Mouse (Mus musculus) fat pad, adult 2 months (tissue): ENCODE results near the gene Atp2a3.

Experiments
- DNase-seq: peaks from one replicate; pipeline ENCODE4 v3.0.0-alpha.2; 2011; ENCODE audit warnings: low read depth, low spot score; ENCODE audit errors: extremely low read depth

The Atp2a3 gene

DNA sequence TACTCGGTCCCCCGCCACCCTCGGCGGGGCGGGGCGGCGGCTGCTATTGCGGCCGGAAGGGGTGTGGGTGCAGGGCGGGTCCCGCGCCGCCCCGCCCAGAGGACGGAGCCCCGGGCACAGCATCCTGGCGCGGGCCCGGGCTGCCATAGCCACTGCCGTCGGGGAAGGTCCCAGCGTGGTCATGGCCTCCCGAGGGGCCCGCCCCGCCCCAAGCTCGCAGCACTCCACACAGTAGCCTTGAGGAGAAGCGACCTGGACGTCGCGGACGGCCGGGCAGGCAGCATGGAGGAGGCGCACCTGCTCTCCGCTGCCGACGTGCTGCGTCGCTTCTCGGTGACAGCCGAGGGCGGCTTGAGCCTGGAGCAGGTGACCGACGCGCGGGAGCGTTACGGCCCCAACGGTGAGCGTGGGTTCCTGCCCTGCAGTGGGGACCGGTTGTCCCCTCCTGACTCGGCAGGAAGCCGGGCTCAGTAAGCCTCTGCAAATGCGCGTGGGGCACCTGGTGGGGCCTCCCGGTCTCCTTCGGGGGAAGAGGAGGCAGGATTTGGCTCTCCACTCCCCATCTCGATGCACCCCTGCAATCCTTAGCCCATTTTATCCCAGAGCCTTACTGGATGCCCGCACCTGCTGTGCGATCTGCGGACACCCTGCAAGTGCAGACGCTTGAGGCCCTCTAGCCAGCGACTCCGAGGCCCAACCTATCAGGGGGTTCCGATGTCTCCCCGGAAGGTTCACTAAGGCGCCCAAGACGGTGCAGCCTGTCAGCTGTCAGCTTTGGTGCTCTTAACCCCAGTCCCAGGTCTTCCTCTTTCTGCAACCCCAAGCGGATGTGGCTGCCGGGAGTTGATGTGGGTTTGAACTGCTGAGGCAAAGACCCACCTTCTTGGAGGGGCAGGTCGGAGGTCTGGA, at the start of gene Atp2a3:
Gene Atp2a3, plus strand, starts transcription at position 98 of the 909 bp plus-strand sequence.
- DNase-seq = no peak

- no peak for DNase-seq
These were observed 43.5 kb upstream of the Atp2a3 start for GRCm38 (mm10) chr11:72917299-72917996.

DNA sequence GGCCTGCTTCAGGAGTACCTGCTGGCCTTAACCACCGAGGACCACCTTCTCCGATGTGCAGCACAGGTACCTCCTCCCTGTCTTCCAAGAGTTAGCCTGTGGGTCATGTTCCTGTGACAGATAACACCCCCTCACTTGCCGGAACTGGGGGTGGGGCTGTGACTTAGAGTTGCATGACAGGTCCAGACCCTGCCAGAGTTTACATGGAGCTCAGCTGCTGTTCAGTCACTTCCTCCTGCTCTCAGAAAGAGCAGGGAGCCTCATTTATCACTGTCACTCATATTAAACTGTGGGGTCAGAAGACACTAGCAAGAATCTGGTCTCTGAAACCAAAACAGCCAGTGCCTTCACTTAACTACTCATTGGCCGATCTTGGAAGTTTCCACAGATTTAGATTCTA, 37.9 kb upstream of the Atp2a3 start:
- no peak for DNase-seq

DNA sequence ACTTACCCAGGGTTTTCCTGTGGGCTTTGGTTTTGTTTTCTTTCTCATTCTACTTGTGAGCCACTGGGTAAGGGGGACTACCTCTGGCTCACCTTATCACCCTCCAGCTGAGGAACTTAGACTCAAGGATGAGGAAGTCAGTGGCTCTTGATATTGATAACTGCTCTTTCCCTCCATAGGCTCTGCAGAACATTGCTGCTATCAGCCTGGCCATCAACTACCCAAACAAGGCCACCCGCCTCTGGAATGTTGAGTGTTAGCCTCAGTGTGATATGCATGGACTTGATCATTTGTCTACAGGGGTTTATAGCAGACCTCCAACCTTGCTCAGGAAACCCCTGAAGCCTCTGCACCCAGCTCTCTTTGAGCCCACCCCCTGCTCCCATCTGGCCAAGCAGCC, 36.5 kb upstream of the Atp2a3 start:
- no peak for DNase-seq

- peak; percentile 46 for DNase-seq
These were observed 35.9 kb upstream of the Atp2a3 start for GRCm38 (mm10) chr11:72925067-72925466.

DNA sequence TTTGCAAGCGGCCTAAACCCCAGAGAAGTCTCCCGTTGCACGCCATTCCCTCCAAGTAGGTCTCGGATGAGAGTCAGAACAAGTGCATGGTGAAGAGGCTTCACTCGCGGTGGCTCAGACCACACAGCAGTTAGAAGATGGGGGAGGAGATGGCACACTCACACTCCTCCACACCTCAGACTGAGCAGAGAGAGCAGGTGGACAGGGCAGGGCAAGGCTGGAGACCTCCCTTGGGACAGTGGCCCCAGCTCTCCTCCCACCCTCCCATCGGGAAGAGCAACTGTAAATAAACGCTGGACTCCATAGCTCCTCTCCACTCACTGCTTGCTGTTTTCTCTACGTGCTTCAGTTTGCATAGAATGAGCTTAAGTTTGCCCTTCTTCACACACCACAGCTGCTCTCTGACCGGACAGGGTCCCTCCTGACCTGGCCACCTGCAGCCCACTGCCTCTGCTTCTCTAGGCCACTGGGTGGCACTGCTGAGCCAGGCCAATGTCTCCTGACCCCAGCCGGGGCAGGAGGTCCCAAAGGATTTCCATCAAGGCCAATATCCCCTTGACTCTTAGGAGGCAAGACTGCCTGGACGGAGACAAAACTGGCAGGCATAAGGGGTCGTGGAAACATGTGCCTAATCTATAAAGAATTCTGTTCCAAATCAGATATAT, 34.6 kb upstream of the Atp2a3 start:
- DNase-seq = no peak

GRCm38 (mm10) chr11:72928516-72928915, 32.5 kb upstream of the Atp2a3 start:
- no peak for DNase-seq

- DNase-seq = no peak
These were observed 20.5 kb upstream of the Atp2a3 start for GRCm38 (mm10) chr11:72940208-72941143.

GRCm38 (mm10) chr11:72944996-72945793, 15.8 kb upstream of the Atp2a3 start:
- DNase-seq = no peak

DNA sequence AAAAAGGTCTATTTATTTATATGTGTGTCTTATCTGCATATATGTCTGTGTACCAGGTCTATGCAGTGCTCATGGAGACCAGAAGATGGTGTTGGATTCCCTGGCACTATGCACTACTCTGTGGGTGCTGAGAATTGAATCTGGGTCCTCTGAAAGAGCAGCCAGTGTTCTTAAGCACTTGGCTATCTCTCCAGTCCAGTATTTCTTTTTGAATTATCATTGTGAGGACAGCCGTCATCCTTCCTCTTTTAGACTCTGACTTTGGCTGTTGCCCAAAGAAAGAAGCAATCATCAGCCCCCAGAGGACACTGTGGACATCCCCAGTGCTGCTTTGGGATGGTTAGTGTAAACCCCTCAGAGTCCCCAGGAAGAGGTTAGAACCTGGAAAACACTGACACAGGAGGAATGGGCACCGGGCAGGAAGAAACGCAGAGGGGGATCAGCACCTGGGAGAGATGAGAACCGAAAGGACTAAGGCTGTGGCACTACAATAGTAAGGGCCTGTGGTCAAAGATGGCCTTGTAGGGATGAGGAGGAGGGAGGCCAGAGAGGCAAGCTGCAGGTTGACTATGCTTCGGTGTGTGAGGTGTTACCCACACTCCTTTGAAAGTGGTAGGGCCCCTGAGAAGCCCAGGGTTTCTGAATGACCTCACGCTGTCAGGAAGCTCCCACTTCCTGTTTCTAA, 15.0 kb upstream of the Atp2a3 start:
- no peak for DNase-seq

DNA sequence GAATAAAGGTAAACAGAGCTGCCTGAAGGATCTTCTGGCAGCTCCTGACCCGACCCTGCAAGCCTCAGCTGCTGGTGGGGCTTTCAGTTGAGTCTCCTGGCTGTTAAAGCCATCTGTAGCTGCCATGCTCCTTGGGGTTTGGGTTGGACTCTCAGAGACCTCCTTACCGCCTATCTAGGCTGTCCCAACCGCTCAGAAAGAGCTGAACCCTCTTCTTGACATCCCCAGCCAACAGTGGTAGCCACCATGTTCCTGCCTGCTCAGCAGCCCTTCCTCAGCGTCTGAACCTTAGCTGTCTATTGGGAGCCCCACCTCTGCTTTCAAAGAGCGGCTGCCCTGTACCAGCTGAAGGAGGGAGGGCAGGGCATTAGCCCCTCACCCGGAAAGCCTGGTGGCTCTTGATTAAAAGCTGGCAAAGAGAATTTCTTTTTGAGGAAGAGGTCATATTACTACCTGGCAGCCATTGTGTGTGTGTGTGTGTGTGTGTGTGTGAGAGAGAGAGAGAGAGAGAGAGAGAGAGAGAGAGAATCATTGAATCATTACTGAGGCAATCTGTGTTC, 14.3 kb upstream of the Atp2a3 start:
- DNase-seq = no peak

DNA sequence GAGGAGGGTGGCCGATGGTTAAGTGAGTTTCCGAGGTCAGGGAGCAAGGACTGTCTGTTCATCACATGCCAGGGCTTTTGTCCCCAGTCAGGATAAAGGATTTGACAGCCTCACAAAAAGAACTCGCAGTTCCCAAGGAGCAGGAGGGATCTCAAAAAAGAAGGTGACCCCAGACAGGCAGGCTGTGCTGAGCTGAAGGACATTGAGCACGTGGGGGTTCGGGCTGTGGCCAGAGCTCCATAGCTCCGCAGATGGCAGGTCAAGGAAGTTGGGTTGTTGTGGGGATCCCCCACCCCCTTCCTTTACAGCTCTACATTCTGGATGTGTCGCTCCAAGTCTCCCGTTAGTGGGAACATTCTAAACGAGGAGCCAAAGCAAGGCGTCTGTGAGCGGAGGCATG, 13.1 kb upstream of the Atp2a3 start:
- no peak for DNase-seq

- no peak for DNase-seq
These were observed 12.7 kb upstream of the Atp2a3 start for GRCm38 (mm10) chr11:72948254-72948653.

GRCm38 (mm10) chr11:72951137-72952000, 9.6 kb upstream of the Atp2a3 start:
- DNase-seq = peak; percentile 85

DNA sequence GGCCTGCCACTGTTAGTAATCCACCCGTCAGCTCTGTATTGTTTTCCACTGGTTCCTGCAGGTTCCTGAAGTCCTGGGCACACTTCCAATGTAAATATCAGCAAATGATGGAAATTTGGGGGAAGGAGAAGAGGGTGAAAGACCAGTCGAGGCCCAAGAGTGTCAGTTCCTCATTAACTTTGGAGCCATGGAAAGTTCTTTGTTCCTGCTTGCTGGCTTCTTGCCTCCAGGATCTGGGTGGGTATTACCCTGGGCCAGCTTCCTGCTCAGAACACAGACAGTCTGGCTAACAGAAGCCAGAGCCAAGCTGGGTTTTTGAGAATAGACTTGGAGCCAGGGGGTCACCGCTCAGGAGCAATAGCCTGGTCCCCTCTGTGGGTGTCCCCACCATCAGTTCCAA, 8.7 kb upstream of the Atp2a3 start:
- no peak for DNase-seq

DNA sequence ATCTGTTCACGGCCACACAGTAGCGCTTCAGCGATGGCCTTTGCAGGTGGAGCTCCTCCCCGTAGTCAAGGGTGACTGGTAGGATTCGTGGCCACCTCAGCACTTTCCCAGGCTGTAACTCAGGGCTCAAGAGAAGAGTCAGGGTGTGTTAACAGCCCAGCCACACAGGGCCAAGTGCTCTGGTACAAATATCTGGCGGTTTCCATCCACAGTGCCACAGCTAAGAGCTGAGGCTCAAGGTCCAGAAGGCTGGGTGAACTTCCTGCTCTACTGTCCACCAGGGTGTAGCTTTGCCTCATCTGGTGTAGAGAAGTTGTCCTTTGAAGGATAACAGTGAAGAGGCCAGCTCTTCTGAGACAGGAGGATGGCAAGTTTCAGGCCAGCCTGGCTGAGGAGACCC, 8.3 kb upstream of the Atp2a3 start:
- no peak for DNase-seq

DNA sequence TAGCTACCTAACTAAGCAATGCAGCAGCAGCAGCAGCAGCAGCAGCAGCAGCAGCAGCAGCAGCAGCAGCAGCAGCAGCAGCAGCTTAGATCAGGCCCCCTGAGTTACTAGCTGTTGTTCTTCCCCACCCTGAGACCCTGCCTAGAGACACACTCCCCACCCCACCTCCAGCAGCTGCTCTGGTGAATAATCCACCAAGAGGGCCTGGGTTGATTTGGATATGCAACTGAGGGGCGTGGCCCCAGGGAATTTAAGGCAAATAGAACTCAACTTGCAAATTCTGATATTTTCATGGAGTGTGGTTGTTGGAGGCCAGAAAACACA, 7.9 kb upstream of the Atp2a3 start:
- no peak for DNase-seq
